Mouse (Mus musculus) small intestine, adult 2 months (tissue): ENCODE results near the gene Asb9.

Experiments used
- CTCF ChIP-seq: fragments of 200-500 bp; IDR thresholded peaks from 2 replicates; pipeline ENCODE4 v1.5.1; 2012; ENCODE audit warnings: low read depth, mild to moderate bottlenecking, control low read depth, inconsistent platforms, low read length, moderate library complexity, mixed read lengths; ENCODE audit not compliant: insufficient replicate concordance, insufficient read length; ENCODE audit errors: extremely low read depth
- POLR2A ChIP-seq: fragments of 200-500 bp; IDR thresholded peaks from 2 replicates; pipeline ENCODE4 v1.6.1; 2012; ENCODE audit warnings: low read depth, mild to moderate bottlenecking, control low read depth, inconsistent platforms, low read length, moderate library complexity

- TF ChIP-seq CTCF (no peak), POLR2A (no peak)
Measured at GRCm38 (mm10) chrX:164507068-164507467, 941 bp downstream of the Asb9 start.
